Mouse (Mus musculus): Measurements from ENCODE around the gene Urod.

The Urod gene

DNA sequence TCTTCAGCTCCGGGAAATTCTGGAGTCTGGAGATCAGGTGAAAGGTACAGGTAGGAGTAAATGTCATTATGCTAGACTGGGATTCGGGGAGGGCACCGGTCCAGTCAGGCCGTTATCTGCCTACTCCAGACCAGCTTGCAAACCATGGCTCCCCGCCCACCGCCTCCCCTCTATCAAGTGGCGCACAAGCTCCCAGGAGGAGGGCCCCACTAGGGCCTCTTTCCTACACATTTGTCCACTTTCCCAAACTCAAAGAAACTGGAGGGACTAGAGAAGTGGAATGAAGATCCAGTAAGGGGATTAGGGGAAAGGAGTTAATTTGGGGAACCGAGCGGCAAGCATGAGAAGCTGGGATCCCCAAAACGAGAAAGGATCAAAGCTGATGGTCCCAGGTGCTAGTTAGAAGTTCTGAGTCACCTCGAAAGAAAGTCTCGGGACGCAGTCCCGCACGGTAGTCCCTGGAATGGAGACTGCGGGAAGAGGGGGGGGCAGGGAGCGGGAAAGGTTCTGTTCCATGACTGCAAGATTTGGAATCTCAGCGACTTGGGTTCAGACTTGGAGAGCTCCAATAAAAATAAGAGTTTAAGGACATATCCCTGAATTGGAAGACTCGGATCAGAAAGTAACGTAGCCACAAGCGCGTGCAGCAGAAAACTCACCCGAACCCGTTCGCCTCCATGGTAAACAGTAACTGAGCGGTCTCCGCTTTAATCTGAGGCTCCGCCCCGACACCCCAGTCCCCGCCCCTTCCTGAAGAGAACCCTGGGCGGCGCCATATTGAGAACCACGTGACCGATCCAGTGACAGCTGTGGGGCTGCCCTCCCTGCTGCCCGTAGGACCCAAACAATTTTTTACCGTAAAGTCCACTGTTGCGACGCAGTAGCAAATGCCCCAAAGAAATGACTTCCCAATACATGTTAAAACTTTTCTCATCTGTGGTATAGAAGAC, at the start of gene Urod:
TSS of gene Urod (minus strand) at position 742 of the 950 bp plus-strand sequence.
- DNase-seq: peak; percentile 97 to 98

DNA sequence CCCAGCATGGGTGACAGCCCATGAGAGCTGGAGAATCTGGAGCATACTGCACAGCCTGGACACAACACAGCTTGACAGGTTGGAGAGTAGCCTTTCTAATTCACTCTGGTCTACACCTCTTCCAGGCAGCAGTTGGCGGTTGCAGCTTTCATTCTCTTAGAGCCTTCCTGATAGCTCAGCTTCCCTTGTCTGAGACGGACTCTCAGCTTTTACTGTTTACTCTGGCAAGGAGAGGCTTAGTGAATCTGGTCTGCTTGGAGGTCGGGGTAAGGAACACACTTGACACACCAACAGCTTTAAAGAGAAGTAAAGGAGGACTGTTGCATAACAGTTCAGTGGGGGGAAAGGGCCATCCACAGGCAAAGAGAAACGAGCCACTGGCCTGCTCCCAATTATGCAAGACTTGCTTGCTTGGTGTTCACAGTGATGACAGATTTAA, 47.1 kb upstream of the Urod start:
- peak; percentile 43 to 63 for DNase-seq

DNA sequence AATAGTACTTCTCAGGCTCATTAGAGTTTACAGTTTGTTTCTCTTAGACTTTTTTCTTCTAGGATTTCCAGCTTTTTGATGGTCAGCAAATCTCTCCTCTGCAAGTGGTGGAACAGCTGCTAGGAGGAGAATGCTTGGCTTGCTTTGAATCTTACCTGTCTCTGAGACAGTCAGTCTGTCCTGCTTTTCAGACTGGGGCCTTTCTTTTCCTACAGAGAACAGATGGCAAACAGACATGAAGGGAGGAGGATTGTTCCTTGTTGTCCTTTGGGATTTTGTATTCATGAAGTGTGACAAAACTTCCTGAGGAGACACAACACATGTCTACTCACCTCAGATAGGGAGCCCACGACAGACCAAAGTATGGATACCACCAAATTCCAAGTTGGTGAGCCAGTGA, 46.6 kb upstream of the Urod start:
- peak in 1 of 2 experiments; percentile 14 for DNase-seq

DNA sequence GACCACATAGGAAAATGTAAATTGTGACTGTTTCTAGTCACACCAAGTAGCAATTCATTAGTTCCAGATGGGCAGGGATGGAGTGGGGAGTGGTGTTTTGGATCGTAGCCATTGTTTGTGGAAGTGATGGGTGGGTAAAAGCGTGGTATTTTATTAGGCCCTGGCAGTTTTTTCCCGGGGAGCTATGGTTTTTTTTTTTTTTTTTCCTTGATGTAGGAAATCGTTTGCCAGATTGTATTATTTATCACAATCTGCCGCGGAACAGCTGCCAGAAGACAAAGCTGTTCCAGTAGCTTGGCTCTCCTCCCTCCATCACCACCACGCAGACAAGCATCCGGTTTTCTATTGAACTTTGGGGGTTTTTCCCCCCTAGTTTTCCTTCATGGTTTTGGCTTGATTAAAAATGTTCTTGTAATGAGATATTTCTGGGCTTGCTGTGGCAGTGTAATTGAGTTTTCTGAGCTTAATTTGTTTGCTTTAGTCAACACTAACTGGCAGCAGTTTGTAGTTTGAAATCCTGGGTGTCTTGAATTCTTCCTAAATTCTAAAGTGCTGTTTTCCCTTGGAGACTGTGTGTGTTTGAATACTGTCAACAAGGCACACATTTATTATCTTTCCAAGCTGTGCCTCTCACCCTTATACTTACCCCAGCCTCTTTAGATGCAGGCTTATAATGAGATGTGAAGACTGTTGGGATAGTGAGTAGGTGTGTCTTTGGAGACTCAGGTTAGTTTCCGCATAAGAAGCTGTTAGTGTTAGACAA, 45.9 kb upstream of the Urod start:
- DNase-seq: peak; percentile 84 to 85

DNA sequence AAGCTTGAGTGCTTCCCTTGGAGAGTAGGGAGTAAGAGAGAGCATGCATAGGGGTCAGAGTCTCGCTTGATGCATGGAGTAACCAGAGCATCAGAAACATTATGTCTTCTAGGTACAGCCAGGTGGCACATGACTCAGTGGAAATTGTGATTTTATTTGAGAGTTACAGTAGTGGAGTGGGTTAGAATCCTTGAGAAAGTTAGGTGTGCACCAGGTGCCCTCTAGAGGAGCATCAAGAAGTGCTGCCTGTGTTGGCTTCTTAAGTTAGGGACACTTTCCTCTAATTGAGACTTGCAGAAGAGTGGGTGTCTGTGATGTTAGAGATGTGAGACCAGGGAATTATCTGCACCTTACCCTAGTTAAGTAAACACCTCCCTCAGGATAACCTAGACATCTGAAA, 36.9 kb upstream of the Urod start:
- no peak for DNase-seq

DNA sequence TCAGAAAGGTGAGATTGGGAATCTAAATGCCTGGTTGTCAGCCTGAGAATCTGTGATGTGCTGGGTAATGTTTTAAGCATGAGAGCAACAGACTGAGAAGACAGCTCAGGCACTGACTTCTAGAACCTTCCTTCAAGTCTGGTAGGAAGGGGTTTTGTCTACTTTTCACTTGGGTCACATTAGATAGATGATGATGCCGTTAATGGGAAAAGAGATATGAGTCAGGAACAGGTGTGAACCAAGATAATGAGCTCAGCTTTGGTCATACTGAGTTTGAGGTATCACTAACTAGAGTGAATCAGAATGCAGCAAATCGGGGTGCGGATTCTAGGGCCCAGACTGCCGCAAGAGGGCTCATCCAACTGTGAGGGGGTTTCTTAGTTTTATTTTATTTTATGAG, 29.3 kb upstream of the Urod start:
- no peak for DNase-seq

DNA sequence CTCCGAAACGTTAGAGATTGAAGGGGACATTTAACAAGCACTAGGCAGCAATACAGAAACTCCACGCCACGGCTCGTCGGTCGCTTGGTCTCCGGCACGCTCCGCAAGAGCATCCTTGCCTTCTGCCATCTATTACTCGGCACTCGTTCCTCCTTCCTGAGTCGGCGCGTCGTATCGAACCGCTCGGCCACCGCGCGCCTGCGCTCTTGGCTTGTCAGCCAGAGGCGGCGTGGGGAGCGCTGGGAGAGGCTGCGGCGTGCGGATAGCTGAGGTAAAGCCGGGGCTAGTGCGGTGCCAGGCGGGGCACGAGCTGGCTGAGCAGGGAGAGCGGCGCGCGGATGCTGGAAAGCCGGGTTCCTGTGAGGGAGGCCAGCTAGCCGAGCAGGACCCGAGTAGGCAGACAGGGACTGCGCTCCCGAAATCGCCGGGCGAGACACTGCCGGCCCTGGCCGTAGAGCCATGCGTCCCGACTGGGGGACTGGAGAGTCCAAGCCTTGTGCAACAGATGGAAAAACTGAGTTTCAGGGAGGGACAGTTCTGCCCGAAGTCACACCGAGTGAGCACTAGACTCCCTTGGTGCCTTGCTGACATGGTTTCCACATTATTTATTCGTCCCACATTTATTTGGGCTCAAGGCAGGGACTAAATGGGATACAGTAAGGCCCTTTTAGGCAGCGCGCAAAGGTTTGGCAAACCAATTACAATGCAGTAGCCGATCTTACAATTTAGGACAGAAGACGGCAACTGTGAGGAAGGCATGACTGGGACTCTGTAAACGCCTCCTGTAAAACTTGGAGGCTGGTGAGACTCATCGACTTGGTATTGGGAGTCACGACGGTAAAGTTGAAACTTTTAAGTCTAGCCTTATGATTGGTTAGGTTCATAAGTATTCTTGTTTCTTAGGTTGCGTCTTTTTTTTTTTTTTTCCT, 25.3 kb upstream of the Urod start, which contains the start of gene Eif2b3:
TSS of gene Eif2b3 (plus strand) at position 197 of the 929 bp plus-strand sequence.
- peak; percentile 93 to 95 for DNase-seq

DNA sequence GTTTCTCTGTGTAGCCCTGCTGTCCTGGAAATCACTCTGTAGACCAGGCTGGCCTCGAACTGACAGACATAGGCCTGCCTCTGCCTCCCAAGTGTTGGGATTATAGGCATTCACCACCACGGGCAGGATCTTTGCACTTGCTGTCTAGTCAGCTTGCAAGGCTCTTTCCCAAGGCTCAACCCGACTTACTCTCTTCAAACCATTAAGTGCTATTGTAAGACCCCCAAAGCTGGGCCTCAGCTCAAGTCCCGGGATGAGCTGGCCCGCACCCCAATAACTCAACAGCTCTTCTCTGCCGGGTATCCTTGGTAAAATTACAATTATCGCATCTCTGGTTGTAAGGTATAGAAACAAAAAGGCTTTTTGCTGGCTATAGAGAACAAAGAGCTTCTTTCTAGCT, 24.1 kb upstream of the Urod start:
- DNase-seq: no peak

DNA sequence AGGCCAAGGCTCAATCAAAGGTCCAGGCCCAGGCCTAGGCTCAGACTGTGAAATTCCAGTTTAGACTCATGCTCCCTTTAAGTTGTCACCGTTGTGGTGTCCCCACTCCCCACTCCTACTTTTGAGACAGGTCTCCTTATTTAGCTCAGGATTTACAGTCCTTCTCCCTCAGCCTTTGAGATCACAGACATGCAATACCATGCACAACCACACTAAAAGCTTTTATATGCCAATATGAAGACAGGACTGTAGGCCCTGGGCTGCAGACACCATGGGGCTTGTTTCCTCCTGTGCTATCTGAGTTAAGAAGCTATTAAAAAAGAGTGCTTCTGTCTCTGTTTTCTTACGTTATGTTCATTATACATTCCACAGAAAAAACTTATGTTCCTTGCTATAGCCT, 23.5 kb upstream of the Urod start:
- DNase-seq: no peak

DNA sequence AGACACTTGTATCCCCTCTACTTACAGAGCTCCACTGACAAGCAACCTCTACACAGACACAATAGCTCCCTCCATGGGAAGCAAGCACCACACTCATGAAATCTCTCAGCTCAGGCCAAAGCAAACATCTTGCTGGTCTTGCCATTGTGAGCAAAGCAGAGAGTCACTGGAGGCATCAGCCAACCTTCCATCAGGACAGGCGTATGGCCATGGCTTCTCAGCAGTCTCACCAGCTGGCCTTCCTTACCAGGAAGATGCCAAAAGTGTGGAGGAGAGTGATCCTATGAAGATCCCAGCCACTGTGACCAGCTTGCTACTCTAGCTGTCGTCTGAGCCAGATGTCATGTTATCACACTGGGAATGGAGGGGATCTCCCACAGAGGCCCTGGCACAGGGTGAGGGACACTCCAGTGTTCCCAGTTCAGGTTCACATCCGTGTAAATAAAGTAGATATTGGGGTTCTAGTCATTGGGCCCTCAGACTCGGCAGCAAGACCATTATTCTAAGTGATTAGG, 20.7 kb upstream of the Urod start:
- DNase-seq: peak; percentile 62 to 68

DNA sequence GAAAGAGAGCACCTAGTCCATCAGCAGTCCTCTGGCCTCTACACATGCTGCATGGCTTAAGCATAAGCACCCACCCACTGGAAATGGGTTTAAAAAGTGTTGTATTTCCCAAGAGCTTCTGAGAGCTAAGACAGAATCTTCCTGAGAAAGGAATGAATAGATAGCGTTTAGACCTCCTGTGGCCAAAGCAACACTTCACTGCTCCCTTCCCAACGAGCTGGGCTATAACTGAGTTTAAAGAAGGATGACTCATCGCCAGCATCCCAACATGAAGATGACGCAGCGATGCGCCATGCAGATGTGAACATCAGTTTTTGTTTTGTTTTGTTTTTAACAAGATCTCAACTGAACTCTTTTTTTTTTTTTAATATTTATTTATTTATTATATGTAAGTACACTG, 19.4 kb upstream of the Urod start:
- DNase-seq: no peak

DNA sequence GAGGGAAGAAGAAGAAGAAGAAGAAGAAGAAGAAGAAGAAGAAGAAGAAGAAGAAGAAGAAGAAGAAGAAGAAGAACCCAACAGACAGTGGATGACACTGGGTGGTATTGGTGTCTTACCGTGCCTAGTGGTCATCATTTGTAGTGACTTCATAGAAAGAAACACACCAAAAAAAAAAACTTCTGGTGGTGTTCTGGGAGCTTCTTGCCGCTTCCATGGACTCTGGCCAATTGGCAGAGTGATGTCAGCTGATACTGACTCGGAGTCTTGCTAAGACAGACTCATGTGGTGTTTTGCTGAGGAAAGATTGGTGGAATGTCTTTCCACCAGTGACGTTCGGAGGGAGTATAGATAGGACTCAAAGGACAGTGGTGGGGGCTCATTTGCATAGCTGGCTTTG, 16.0 kb upstream of the Urod start:
- DNase-seq: peak in 1 of 2 experiments; percentile 22

DNA sequence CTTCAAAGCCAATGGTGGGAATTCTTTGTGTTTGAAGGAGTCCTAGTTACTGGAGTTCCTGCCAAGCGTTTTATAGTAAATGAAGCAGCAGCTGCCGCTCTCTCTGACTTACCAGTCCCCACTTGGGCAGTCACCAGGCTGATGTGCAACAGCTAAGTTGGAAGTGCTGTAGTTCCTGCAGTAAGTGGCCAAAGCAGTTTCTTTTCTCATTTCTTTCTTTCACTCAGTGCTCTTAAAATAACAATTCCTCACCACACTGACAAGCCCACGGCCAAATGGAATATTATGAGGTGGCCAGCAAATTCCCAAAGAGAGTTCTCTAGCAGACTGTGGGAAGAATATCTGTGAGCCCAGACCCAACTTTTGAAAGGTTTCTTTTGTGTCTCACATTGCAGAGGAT, 12.8 kb upstream of the Urod start:
- DNase-seq: no peak

DNA sequence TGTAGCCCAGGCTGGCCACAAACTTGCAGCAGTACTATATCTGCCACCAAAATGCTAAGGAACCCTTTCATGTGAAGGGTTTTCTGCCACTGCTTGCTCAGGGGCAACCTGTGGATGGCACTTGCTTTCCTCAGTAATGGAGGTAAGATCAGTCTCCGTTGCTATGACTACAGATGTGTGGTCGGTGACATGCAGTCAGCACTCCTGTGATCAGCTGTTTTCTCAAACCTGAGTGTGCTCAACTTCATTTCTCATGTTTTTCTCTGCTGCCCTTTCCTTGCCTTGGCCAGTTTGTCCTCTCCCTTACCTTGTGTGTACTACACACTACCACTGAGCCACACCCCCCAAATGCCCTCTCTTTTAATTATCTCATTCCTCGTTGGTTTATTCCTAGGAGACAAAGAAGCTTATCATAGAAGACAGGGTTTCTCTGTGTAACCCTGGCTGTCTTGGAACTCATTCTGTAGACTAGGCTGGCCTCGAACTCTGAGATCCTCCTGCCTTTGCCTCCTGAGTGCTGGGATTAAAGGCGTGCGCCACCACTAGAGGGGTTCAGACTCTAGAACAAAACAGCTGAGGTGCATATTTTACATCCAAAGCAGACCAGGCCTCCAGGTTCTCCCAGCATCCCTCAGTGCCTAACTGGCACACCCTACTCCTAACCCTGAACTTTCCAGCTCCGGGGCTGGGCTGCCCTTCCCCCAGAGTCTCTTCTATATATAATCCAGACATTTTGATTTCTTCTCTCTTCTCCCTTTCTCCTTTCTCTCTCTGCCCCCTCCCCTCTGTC, 11.6 kb upstream of the Urod start:
- no peak for DNase-seq

DNA sequence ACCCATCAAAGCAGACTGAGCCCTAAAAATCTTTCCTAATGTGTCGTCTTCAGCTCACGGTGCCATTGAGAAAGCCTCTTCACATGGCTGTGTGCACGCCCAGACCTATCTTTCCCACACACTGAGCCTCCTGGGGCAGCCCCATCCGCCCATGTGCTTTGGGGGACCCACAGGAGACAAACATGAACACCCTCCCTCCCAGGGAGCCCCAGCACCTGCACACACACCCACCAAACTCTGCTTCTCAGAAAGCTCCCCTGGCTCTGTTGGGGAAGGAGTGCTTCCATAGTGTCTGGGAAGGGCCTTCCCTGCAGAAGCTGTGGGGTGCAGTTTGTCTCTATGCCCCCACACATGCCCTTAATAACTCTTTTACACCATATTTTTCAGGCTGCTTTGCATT, 10.4 kb upstream of the Urod start:
- no peak for DNase-seq

DNA sequence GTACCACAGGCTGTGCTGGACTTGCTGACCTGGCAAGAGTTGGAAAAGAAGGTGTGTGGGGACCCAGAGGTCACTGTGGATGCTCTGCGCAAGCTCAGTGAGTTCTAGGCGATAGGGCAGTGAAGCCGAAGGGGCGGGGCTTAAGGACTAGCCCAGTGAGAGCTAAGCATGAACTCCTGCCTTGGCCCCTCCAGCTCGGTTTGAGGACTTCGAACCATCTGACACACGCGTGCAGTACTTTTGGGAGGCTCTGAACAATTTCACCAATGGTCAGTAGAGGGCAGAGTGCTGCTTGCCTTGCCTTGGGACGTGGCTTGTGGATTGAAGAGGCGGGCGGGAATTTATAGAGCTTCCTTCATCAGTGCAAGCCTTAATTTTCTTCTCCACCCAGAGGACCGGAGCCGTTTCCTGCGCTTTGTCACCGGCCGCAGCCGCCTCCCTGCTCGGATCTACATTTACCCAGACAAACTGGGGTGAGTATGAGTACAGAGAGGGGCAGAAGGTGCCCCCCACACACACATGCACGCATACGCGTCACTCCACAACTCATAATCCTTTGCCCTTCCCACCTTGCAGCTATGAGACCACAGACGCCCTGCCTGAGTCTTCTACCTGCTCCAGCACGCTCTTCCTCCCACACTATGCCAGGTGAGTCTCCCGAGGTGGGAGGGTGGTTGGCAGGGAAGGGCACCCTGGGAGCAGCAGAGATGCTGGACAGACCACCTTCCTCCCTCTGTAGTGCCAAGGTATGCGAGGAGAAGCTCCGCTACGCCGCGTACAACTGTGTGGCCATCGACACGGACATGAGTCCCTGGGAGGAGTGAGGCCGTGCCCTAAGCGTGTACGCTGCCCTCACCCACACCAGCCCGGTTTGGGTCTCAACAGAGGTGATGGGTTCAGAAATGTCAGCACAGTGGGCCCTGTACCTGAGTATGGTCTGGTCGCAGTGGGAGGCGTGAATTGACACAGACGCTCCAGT, 8.6 kb upstream of the Urod start:
- peak; percentile 80 to 83 for DNase-seq

DNA sequence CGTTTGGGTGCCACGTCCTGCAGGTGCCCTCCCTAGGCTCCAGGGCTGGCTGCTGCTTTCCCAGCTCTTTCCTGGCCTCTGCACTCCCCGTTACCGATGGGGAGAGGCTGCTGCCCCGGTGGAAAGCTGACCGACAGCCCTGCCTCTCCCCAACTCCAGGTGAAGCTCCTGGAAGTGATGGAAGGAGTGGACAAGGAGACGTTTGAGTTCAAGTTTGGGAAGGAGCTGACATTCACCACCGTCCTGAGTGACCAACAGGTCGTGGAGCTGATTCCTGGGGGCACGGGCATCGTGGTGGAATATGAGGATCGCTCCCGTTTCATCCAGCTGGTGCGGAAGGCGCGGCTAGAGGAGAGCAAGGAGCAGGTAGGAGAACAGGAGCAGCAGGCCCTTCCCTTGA, 7.7 kb upstream of the Urod start:
- no peak for DNase-seq

DNA sequence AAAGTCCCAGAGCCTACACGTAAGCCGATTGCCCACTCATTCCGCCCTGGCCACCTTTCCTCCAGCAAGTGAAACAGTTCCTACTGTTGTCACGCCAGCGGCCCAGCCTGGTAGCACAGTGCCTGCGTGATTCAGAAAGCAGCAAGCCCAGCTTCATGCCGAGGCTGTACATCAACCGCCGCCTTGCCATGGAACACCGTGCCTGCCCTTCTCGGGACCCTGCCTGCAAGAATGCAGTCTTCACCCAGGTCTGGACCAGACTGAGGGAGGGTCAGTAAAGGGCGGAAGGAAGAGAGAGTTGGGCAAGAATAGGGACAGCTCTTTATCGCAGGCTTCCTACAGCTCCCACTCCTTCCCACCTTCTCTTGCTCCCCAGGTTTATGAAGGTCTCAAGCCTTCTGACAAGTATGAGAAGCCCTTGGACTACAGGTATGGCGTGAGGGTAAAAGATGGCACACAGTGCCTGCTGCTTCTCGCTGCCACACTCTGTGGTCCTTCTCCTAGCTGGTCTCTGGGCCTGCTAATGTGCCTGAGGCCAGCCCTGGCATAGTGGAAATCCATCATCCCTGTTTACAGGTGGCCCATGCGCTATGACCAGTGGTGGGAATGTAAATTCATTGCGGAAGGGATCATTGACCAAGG, 5.4 kb upstream of the Urod start:
- no peak for DNase-seq

DNA sequence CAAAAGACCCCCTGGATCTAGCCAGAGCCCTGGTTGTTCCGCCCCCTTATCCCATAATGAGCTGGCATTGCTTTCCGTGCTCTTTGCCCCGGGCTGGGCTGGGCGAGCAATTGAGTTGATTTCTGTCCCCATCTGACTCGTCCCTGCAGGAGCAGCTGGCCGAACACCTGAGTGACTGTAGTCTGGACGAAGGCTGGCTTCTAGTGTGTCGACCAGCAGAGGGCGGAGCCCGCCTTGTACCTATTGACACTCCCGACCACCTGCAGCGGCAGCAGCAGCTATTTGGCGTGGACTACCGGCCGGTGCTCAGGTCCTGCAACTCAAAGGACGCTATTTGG, 1.6 kb upstream of the Urod start:
- DNase-seq: peak; percentile 86 to 89
